Mouse (Mus musculus): Measurements from ENCODE around the gene Wbp1. TPM values are rescaled to one million over a fixed set of nuclear protein-coding genes. Genes with fewer than 3 reads are reported as not detected.

Wbp1 gene
- polyA plus RNA-seq, 1 experiment from 2014 or later, result 79.6 TPM

GRCm38 (mm10) chr6:83070311-83071219 lies 50.8 kb downstream of the Wbp1 start:
- H3K27ac ChIP-seq, result peak overlapping the region; percentile 44
- ATAC-seq, result peak; percentile 39

GRCm38 (mm10) chr6:83070247-83070310 lies 51.3 kb downstream of the Wbp1 start, which contains the start of gene Tlx2:
Gene Tlx2 (minus strand): TSS chr6:83070293.
- 0% methylated on average over 10 of the region's 10 CpGs for WGBS
- H3K9me3 ChIP-seq, result no peaks in the 10 kb centered on the region
- peak within 1 kb of the TSS; percentile 9 for H3K9ac ChIP-seq

More at GRCm38 (mm10) chr6:83070311-83071219, 50.8 kb downstream of the Wbp1 start:
- no peaks in the 10 kb centered on the region for H3K36me3 ChIP-seq
- WGBS, result 1% methylated on average over 58 of the region's 58 CpGs
- peak overlapping the region; percentile 37 for H3K4me3 ChIP-seq (replicated peaks)
- H3K27me3 ChIP-seq (replicated peaks), result peaks cover 91% of the 10 kb centered on the region
- H3K4me1 ChIP-seq (replicated peaks), result peaks cover 29% of the 10 kb centered on the region
- H3K9ac ChIP-seq, result 0 out of 2 replicates have a peak overlapping the region, but pooled peaks have one; percentile 9
- no peaks in the 10 kb centered on the region for H3K9me3 ChIP-seq
- H3K4me2 ChIP-seq (replicated peaks), result peak overlapping the region; percentile 65

GRCm38 (mm10) chr6:83069488-83070246 lies 51.7 kb downstream of the Wbp1 start:
- Histone ChIP-seq H3K4me2 (replicated peaks) (peak overlapping the region; percentile 65), H3K4me3 (replicated peaks) (peak overlapping the region; percentile 37), H3K9ac (peak overlapping the region; percentile 9), H3K4me1 (replicated peaks) (peaks cover 29% of the 10 kb centered on the region), H3K27ac (no peak overlapping the region), H3K9me3 (no peaks in the 10 kb centered on the region), H3K27me3 (replicated peaks) (peaks cover 93% of the 10 kb centered on the region), H3K36me3 (no peaks in the 10 kb centered on the region)
- no peak for ATAC-seq
- WGBS, result 1% methylated on average over 69 of the region's 69 CpGs

More at GRCm38 (mm10) chr6:83070247-83070310, 51.3 kb downstream of the Wbp1 start, which contains the start of gene Tlx2:
- peaks cover 29% of the 10 kb centered on the region for H3K4me1 ChIP-seq (replicated peaks)
- H3K4me2 ChIP-seq (replicated peaks), result peak within 1 kb of the TSS; percentile 65
- H3K27me3 ChIP-seq (replicated peaks), result peaks cover 91% of the 10 kb centered on the region
- H3K4me3 ChIP-seq (replicated peaks), result peak within 1 kb of the TSS; percentile 37
- no peak for ATAC-seq
- H3K27ac ChIP-seq, result peak within 1 kb of the TSS; percentile 44
- H3K36me3 ChIP-seq, result no peaks in the 10 kb centered on the region

MicroRNA genes within 50 kb of the gene (microRNA counts, 519-probe panel; counts per million panel counts)
- microRNA mmu-miR-3470a+mmu-miR-3470b, result 2,026 counts per million, percentile 46 among the panel's probes with 10 or more counts

Other genes with a start within 250 kb of the Wbp1 start
- 1.5 and 1.7 TPM in 2 replicates for gene Sema4f, start 181.8 kb downstream of the Wbp1 start, polyA plus RNA-seq (2015; fragmentation: Nextera tagmentation; extraction: Ambion mirVana)
- 0.26 and 0.78 TPM in 2 replicates for gene M1ap, start 174.7 kb downstream of the Wbp1 start, polyA plus RNA-seq (2015; fragmentation: Nextera tagmentation; extraction: Ambion mirVana)
- gene Dok1, start 88.1 kb downstream of the Wbp1 start, polyA plus RNA-seq (2015; fragmentation: Nextera tagmentation; extraction: Ambion mirVana), result 9.7 and 9.8 TPM in 2 replicates
- 12.7 and 14.2 TPM in 2 replicates for gene Loxl3, start 87.4 kb downstream of the Wbp1 start, polyA plus RNA-seq (2015; fragmentation: Nextera tagmentation; extraction: Ambion mirVana)
- gene Aup1, start 67.0 kb downstream of the Wbp1 start, polyA plus RNA-seq (2015; fragmentation: Nextera tagmentation; extraction: Ambion mirVana), result 212 and 228 TPM in 2 replicates
- gene Htra2, start 66.3 kb downstream of the Wbp1 start, polyA plus RNA-seq (2015; fragmentation: Nextera tagmentation; extraction: Ambion mirVana), result 72.2 and 86.5 TPM in 2 replicates
- gene Dqx1, start 63.7 kb downstream of the Wbp1 start, polyA plus RNA-seq (2015; fragmentation: Nextera tagmentation; extraction: Ambion mirVana), result 14.0 and 14.9 TPM in 2 replicates
- 18.1 and 22.5 TPM in 2 replicates for gene Tlx2, start 51.3 kb downstream of the Wbp1 start, polyA plus RNA-seq (2015; fragmentation: Nextera tagmentation; extraction: Ambion mirVana)
- 29.4 and 31.5 TPM in 2 replicates for gene Pcgf1, start 43.7 kb downstream of the Wbp1 start, polyA plus RNA-seq (2015; fragmentation: Nextera tagmentation; extraction: Ambion mirVana)
- gene Lbx2, start 35.2 kb downstream of the Wbp1 start, polyA plus RNA-seq (2015; fragmentation: Nextera tagmentation; extraction: Ambion mirVana), result 0.35 and 0.49 TPM in 2 replicates
- 2.6 and 3.5 TPM in 2 replicates for gene Ccdc142, start 20.0 kb downstream of the Wbp1 start, polyA plus RNA-seq (2015; fragmentation: Nextera tagmentation; extraction: Ambion mirVana)
- 2.3 and 2.4 TPM in 2 replicates for gene Gm42688, start 19.9 kb downstream of the Wbp1 start, polyA plus RNA-seq (2015; fragmentation: Nextera tagmentation; extraction: Ambion mirVana)
- gene Mrpl53, start 12.5 kb downstream of the Wbp1 start, polyA plus RNA-seq (2015; fragmentation: Nextera tagmentation; extraction: Ambion mirVana), result 123 and 135 TPM in 2 replicates
- 56.3 and 63.0 TPM in 2 replicates for gene Mogs, start 6.1 kb downstream of the Wbp1 start, polyA plus RNA-seq (2015; fragmentation: Nextera tagmentation; extraction: Ambion mirVana)
- gene Ino80b, start 3.9 kb upstream of the Wbp1 start, polyA plus RNA-seq (2015; fragmentation: Nextera tagmentation; extraction: Ambion mirVana), result 9.0 and 9.4 TPM in 2 replicates
- gene Rtkn, start 13.9 kb upstream of the Wbp1 start, polyA plus RNA-seq (2015; fragmentation: Nextera tagmentation; extraction: Ambion mirVana), result 23.6 and 26.4 TPM in 2 replicates
- gene Wdr54, start 34.8 kb upstream of the Wbp1 start, polyA plus RNA-seq (2015; fragmentation: Nextera tagmentation; extraction: Ambion mirVana), result 3.0 and 3.9 TPM in 2 replicates
- gene 1700003E16Rik, start 34.8 kb upstream of the Wbp1 start, polyA plus RNA-seq (2015; fragmentation: Nextera tagmentation; extraction: Ambion mirVana), result 1.4 and 2.0 TPM in 2 replicates
- gene Dctn1, start 44.4 kb upstream of the Wbp1 start, polyA plus RNA-seq (2015; fragmentation: Nextera tagmentation; extraction: Ambion mirVana), result 82.1 and 84.6 TPM in 2 replicates
- gene Slc4a5, start 98.3 kb upstream of the Wbp1 start, polyA plus RNA-seq (2015; fragmentation: Nextera tagmentation; extraction: Ambion mirVana), result 0.39 and 0.41 TPM in 2 replicates
- 38.4 and 42.0 TPM in 2 replicates for gene Mthfd2, start 204.3 kb upstream of the Wbp1 start, polyA plus RNA-seq (2015; fragmentation: Nextera tagmentation; extraction: Ambion mirVana)
- gene Mob1a, start 204.5 kb upstream of the Wbp1 start, polyA plus RNA-seq (2015; fragmentation: Nextera tagmentation; extraction: Ambion mirVana), result 56.7 and 63.9 TPM in 2 replicates
- gene Bola3, start 227.6 kb upstream of the Wbp1 start, polyA plus RNA-seq (2015; fragmentation: Nextera tagmentation; extraction: Ambion mirVana), result 183 and 188 TPM in 2 replicates